Mouse (Mus musculus): Measurements from ENCODE around the gene Ly6g6f. TPM values are rescaled to one million over a fixed set of nuclear protein-coding genes. Genes with fewer than 3 reads are reported as not detected.

The Ly6g6f gene
- polyA plus RNA-seq, 1 experiment from 2014 or later: 0.62 TPM

DNA sequence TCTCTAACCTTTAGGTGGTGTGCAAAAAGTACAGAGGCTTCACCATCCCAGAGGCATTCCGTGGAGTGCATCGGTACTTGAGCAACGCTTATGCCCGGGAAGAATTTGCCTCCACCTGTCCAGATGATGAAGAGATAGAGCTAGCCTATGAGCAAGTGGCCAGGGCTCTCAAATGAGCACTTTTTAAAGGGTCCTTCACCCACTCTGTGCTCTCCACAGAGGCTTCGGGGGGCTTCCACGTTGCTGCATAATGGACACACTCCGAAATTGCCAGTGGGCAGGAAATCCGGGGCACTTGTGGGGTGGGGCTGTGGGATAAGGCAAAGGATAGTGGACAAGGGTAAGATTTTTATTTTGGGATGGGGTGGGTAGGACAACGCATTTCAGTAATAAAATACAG lies 27.1 kb downstream of the Ly6g6f start:
- Histone ChIP-seq H3K4me1 (peaks cover 29% of the 10 kb centered on the region), H3K27me3 (peaks cover 5% of the 10 kb centered on the region), H3K9ac (peak overlapping the region; percentile 89), H3K9me3 (replicated peaks) (no peaks in the 10 kb centered on the region), H3K4me3 (peak overlapping the region; percentile 73), H3K36me3 (peaks cover 52% of the 10 kb centered on the region), H3K4me2 (replicated peaks) (peak overlapping the region; percentile 99), H3K27ac (peak overlapping the region; percentile 92; the same call in 1 of the 2 replicates)
- peak; percentile 6; the same call in 1 of the 2 replicates for ATAC-seq (ENCODE audit: low FRiP score)
- 65% methylated on average over 9 of the region's 9 CpGs for WGBS

DNA sequence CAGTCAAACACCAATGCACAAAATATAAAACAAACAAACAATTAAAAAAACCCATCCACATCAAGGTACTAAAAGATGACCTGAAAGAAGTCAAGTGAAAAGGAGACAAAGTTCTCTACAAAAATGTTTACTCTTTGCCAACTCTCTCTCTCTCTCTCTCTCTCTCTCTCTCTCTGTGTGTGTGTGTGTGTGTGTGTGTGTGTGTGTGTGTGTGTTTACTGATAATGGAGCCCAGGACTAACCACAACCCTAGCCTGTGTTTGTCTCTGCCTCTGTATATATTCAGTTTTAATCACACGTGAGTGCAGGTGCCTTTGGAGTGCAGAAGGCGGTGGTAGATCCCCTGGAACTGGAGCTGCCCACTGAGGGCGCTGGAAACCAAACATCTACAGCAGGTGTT lies 28.3 kb downstream of the Ly6g6f start:
- Histone ChIP-seq H3K27ac (no peak overlapping the region; the same call in 1 of the 2 replicates), H3K4me1 (peaks cover 35% of the 10 kb centered on the region), H3K9ac (no peak overlapping the region), H3K27me3 (no peaks in the 10 kb centered on the region), H3K4me2 (replicated peaks) (no peak overlapping the region), H3K36me3 (peaks cover 42% of the 10 kb centered on the region), H3K4me3 (no peak overlapping the region), H3K9me3 (replicated peaks) (no peaks in the 10 kb centered on the region)
- WGBS: 76% methylated on average over 3 of the region's 3 CpGs
- ATAC-seq (ENCODE audit: low FRiP score): no peak

GRCm38 (mm10) chr17:35055691-35056495 lies 29.5 kb downstream of the Ly6g6f start:
- Histone ChIP-seq H3K27ac (no peak overlapping the region), H3K36me3 (peaks cover 31% of the 10 kb centered on the region), H3K4me3 (no peak overlapping the region), H3K4me2 (replicated peaks) (no peak overlapping the region), H3K9ac (no peak overlapping the region), H3K27me3 (no peaks in the 10 kb centered on the region), H3K9me3 (replicated peaks) (no peaks in the 10 kb centered on the region), H3K4me1 (peaks cover 33% of the 10 kb centered on the region)
- 93% methylated on average over 7 of the region's 7 CpGs for WGBS
- no peak for ATAC-seq (ENCODE audit: low FRiP score)

- Histone ChIP-seq H3K27ac (peak overlapping the region; percentile 93), H3K4me3 (peak overlapping the region; percentile 55), H3K9ac (peak overlapping the region; percentile 79), H3K36me3 (peaks cover 24% of the 10 kb centered on the region), H3K4me1 (peaks cover 40% of the 10 kb centered on the region), H3K4me2 (replicated peaks) (peak overlapping the region; percentile 79), H3K27me3 (no peaks in the 10 kb centered on the region), H3K9me3 (replicated peaks) (no peaks in the 10 kb centered on the region)
- 0 out of 2 replicates have a peak, but pooled peaks have one; percentile 3 for ATAC-seq (ENCODE audit: low FRiP score)
- WGBS: 74% methylated on average over 12 of the region's 12 CpGs
Measured at GRCm38 (mm10) chr17:35052271-35052798, 33.1 kb downstream of the Ly6g6f start.

DNA sequence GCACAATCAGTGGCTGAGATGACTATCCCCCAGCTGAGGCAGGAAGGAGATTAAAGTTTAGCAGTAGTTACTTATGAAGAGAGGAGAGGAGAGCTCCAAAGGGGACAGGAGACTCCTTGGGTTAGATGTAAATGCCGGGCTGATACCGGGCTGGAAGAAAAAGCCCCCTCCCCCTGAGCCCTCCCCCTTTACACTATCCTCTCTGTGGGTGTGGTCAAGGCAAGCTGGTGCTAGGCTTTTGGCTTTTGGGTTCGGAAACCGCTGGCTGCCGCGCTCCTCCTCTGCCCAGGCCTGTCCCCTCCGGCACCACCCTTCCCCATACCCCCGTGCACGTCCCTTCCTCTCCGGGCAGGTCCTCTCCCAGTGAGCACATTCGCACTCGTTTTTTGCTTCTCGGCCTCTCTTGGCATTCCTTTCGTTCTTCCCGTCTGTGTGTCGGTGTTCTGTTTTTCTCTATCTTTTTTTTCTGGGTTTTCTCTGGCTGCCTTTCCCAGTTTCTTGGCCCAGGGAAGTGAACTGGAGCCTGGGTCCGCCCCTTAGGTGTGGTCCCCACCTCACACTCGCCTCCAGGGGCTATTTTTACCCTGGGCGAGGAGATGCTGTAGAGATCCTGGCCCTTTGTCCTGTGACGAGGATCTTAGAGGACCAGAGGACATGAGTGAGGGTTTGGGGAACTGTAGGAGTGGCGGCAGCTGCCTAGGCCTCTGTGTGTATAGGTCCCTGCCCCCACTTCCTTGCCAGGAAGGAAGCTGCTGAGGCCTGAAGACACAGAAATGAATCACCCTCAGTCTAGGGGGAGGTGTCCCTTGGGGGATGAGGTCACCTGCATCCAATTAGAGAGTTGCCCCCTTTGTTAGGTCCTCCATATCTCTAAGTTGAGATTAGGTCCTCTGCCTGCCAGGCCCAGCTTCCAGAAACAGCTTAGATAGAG lies 34.0 kb downstream of the Ly6g6f start:
- 2% methylated on average over 20 of the region's 21 CpGs for WGBS
- H3K4me1 ChIP-seq: peaks cover 46% of the 10 kb centered on the region
- ATAC-seq (ENCODE audit: low FRiP score): peak; percentile 59

GRCm38 (mm10) chr17:35050126-35050750 lies 35.2 kb downstream of the Ly6g6f start:
- Histone ChIP-seq H3K9ac (peak overlapping the region; percentile 79), H3K27me3 (no peaks in the 10 kb centered on the region), H3K9me3 (replicated peaks) (no peaks in the 10 kb centered on the region), H3K4me3 (peak overlapping the region; percentile 55), H3K36me3 (peaks cover 14% of the 10 kb centered on the region), H3K4me1 (peaks cover 54% of the 10 kb centered on the region), H3K27ac (peak overlapping the region; percentile 93), H3K4me2 (replicated peaks) (peak overlapping the region; percentile 79)
- no peak for ATAC-seq (ENCODE audit: low FRiP score)
- under 1% methylated on average over 27 of the region's 27 CpGs for WGBS

More for the DNA sequence above, 34.0 kb downstream of the Ly6g6f start:
- Histone ChIP-seq H3K9me3 (replicated peaks) (no peaks in the 10 kb centered on the region), H3K27me3 (no peaks in the 10 kb centered on the region), H3K4me2 (replicated peaks) (peak overlapping the region; percentile 79), H3K4me3 (peak overlapping the region; percentile 55), H3K36me3 (peaks cover 24% of the 10 kb centered on the region), H3K27ac (peak overlapping the region; percentile 93), H3K9ac (peak overlapping the region; percentile 79)

- Histone ChIP-seq H3K9me3 (replicated peaks) (no peaks in the 10 kb centered on the region), H3K9ac (peak within 1 kb of the TSS; percentile 79), H3K27ac (peak within 1 kb of the TSS; percentile 93), H3K4me3 (peak within 1 kb of the TSS; percentile 55), H3K4me2 (replicated peaks) (peak within 1 kb of the TSS; percentile 79), H3K36me3 (peaks cover 9% of the 10 kb centered on the region), H3K4me1 (peaks cover 56% of the 10 kb centered on the region), H3K27me3 (no peaks in the 10 kb centered on the region)
- WGBS: 2% methylated on average over 11 of the region's 11 CpGs
- 0 out of 2 replicates have a peak, but pooled peaks have one; percentile 20 for ATAC-seq (ENCODE audit: low FRiP score)
Measured at GRCm38 (mm10) chr17:35049561-35050016, 35.8 kb downstream of the Ly6g6f start, which contains the start of gene Clic1. Gene Clic1, plus strand, starts transcription at chr17:35049966.

GRCm38 (mm10) chr17:35048932-35049440 lies 36.4 kb downstream of the Ly6g6f start:
- Histone ChIP-seq H3K36me3 (peaks cover 4% of the 10 kb centered on the region), H3K4me1 (peaks cover 56% of the 10 kb centered on the region), H3K4me3 (no peak overlapping the region), H3K27me3 (no peaks in the 10 kb centered on the region), H3K4me2 (replicated peaks) (peak overlapping the region; percentile 79), H3K27ac (peak overlapping the region; percentile 93; the same call in 1 of the 2 replicates), H3K9ac (no peak overlapping the region), H3K9me3 (replicated peaks) (no peaks in the 10 kb centered on the region)
- ATAC-seq (ENCODE audit: low FRiP score): no peak
- WGBS: 79% methylated on average over 5 of the region's 5 CpGs

GRCm38 (mm10) chr17:35048149-35048931 lies 37.1 kb downstream of the Ly6g6f start:
- H3K9ac ChIP-seq: no peak overlapping the region
- peak overlapping the region; percentile 62 for H3K27ac ChIP-seq
- no peak overlapping the region for H3K4me3 ChIP-seq
- 0 out of 2 replicates have a peak overlapping the region, but pooled peaks have one; percentile 11 for H3K4me2 ChIP-seq (replicated peaks)
- no peaks in the 10 kb centered on the region for H3K9me3 ChIP-seq (replicated peaks)
- ATAC-seq (ENCODE audit: low FRiP score): no peak
- H3K27me3 ChIP-seq: no peaks in the 10 kb centered on the region
- no peaks in the 10 kb centered on the region for H3K36me3 ChIP-seq
- 37% methylated on average over 11 of the region's 11 CpGs for WGBS
- peaks cover 56% of the 10 kb centered on the region for H3K4me1 ChIP-seq

DNA sequence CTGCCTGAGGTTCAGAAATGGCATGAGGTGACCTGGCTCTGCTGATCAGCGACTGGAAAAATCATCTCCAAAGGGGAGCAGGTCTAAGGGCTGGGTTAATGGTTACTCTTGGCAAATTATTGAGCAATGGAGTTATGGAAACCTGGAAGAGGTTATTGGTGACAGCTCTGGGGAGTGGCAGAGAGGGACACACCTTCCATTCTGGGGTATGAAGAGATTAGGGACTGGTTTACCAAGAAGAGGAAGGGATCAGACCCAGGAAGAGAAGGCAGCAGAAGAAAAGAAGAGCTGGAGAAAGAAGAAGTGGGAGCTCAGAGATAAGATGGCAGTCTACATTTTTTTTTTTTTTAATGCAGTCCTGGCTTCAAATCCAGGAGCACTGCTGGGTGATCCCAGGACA lies 37.7 kb downstream of the Ly6g6f start:
- no peak for ATAC-seq (ENCODE audit: low FRiP score)
- Histone ChIP-seq H3K4me3 (no peak overlapping the region), H3K4me1 (peaks cover 54% of the 10 kb centered on the region), H3K9me3 (replicated peaks) (no peaks in the 10 kb centered on the region), H3K36me3 (no peaks in the 10 kb centered on the region), H3K4me2 (replicated peaks) (no peak overlapping the region), H3K9ac (no peak overlapping the region), H3K27me3 (no peaks in the 10 kb centered on the region), H3K27ac (0 out of 2 replicates have a peak overlapping the region, but pooled peaks have one; percentile 62)
- WGBS: 41% methylated on average over 1 of the region's 1 CpGs

Measured in hindbrain, embryonic 12.5 days (tissue).